Mouse (Mus musculus) midbrain, embryonic 16.5 days (tissue): Measurements from ENCODE around the gene Fam234b. TPM values are rescaled to one million over a fixed set of nuclear protein-coding genes. Genes with fewer than 3 reads are reported as not detected.

Source experiments
- ATAC-seq: fragments of 200-750 bp; cut with Nextera tagmentation; 2 replicates; pipeline ENCODE4 v1.8.0; 2017; ENCODE audit warnings: moderate TSS enrichment
- H3K27ac ChIP-seq: fragments of 300-500 bp; sonication (generic); 2 replicates; pipeline ENCODE4 v1.5.1; 2014; ENCODE audit warnings: mild to moderate bottlenecking, low read length, mixed read lengths
- H3K27me3 ChIP-seq: fragments of 300-500 bp; sonication (generic); 2 replicates; pipeline ENCODE4 v1.6.1; 2014; ENCODE audit warnings: low read depth, low read length, mixed read lengths; ENCODE audit not compliant: control insufficient read depth, insufficient read depth
- H3K36me3 ChIP-seq: fragments of 300-500 bp; sonication (generic); 2 replicates; pipeline ENCODE4 v1.6.1; 2014; ENCODE audit warnings: mild to moderate bottlenecking, low read length, moderate library complexity, mixed read lengths; ENCODE audit not compliant: control insufficient read depth, insufficient read depth
- H3K4me1 ChIP-seq: fragments of 300-500 bp; sonication (generic); 2 replicates; pipeline ENCODE4 v1.6.1; 2014; ENCODE audit warnings: mild to moderate bottlenecking, low read length, mixed read lengths; ENCODE audit not compliant: control insufficient read depth, insufficient read depth
- H3K4me2 ChIP-seq: fragments of 300-500 bp; sonication (generic); 2 replicates; pipeline ENCODE4 v1.6.1; 2014; ENCODE audit warnings: mild to moderate bottlenecking, low read length, mixed read lengths
- H3K4me3 ChIP-seq: fragments of 300-500 bp; sonication (generic); 2 replicates; pipeline ENCODE4 v1.5.1; 2014; ENCODE audit warnings: low read depth, mild to moderate bottlenecking, low read length, moderate library complexity, mixed read lengths
- H3K9ac ChIP-seq: fragments of 300-500 bp; sonication (generic); 2 replicates; pipeline ENCODE4 v1.6.1; 2014; ENCODE audit warnings: low read depth, low read length, mixed read lengths
- H3K9me3 ChIP-seq: fragments of 300-500 bp; sonication (generic); replicated peaks from 2 replicates; pipeline ENCODE4 v1.6.1; 2014; ENCODE audit warnings: mild to moderate bottlenecking, low read length, mixed read lengths; ENCODE audit not compliant: control insufficient read depth, poor library complexity, severe bottlenecking
- WGBS: fragments of 180-500 bp; shearing (Covaris S2); extraction: QIAGEN DNeasy Blood & Tissue Kit; methylation state at CpG from one replicate; pipeline ENCODE4 v1.1.7; 2014; 5-methylcytosine and 5-hydroxymethylcytosine counted together
- polyA plus RNA-seq: library from polyadenylated mRNA; unstranded; fragments of >200 nt; fragmentation: Nextera tagmentation; extraction: Ambion mirVana; gene quantifications from 2 replicates; pipeline ENCODE4 v1.2.1, GENCODE M21; 2015

Gene Fam234b
- polyA plus RNA-seq, 1 experiment from 2014 or later, result 139 TPM

GRCm38 (mm10) chr6:135202668-135203067 is 4.9 kb downstream of the Fam234b start:
- H3K4me2 ChIP-seq, result no peak overlapping the region
- no peaks in the 10 kb centered on the region for H3K9me3 ChIP-seq
- peaks cover 17% of the 10 kb centered on the region for H3K4me1 ChIP-seq
- 92% methylated on average over 6 of the region's 6 CpGs for WGBS
- no peak overlapping the region for H3K9ac ChIP-seq
- H3K27ac ChIP-seq, result 0 out of 2 replicates have a peak overlapping the region, but pooled peaks have one; percentile 31
- no peaks in the 10 kb centered on the region for H3K27me3 ChIP-seq
- no peak overlapping the region for H3K4me3 ChIP-seq
- H3K36me3 ChIP-seq, result no peaks in the 10 kb centered on the region
- ATAC-seq, result no peak

GRCm38 (mm10) chr6:135203737-135204136 is 6.0 kb downstream of the Fam234b start:
- no peaks in the 10 kb centered on the region for H3K9me3 ChIP-seq
- H3K4me2 ChIP-seq, result no peak overlapping the region
- peaks cover 14% of the 10 kb centered on the region for H3K4me1 ChIP-seq
- peak overlapping the region; percentile 62; the same call in 1 of the 2 replicates for H3K27ac ChIP-seq
- H3K27me3 ChIP-seq, result no peaks in the 10 kb centered on the region
- H3K9ac ChIP-seq, result no peak overlapping the region
- H3K4me3 ChIP-seq, result no peak overlapping the region
- whole genome bisulfite sequencing, result 53% methylated on average over 6 of the region's 6 CpGs
- no peaks in the 10 kb centered on the region for H3K36me3 ChIP-seq
- peak; percentile 63 for ATAC-seq

GRCm38 (mm10) chr6:135204869-135205268 is 7.1 kb downstream of the Fam234b start:
- Histone ChIP-seq H3K27me3 (no peaks in the 10 kb centered on the region), H3K4me3 (no peak overlapping the region), H3K4me2 (no peak overlapping the region), H3K9me3 (no peaks in the 10 kb centered on the region), H3K36me3 (no peaks in the 10 kb centered on the region), H3K4me1 (peaks cover 3% of the 10 kb centered on the region; the same call in 1 of the 2 replicates), H3K27ac (peak overlapping the region; percentile 62; the same call in 1 of the 2 replicates), H3K9ac (no peak overlapping the region)
- WGBS, result 66% methylated on average over 4 of the region's 4 CpGs
- ATAC-seq, result no peak

- no peak overlapping the region for H3K27ac ChIP-seq
- H3K4me3 ChIP-seq, result no peak overlapping the region
- H3K4me1 ChIP-seq, result peaks cover under 1% of the 10 kb centered on the region; the same call in 1 of the 2 replicates
- H3K4me2 ChIP-seq, result no peak overlapping the region
- no peak for ATAC-seq
- H3K9me3 ChIP-seq, result no peaks in the 10 kb centered on the region
- no peak overlapping the region for H3K9ac ChIP-seq
- WGBS, result 87% methylated on average over 4 of the region's 4 CpGs
- no peaks in the 10 kb centered on the region for H3K27me3 ChIP-seq
- H3K36me3 ChIP-seq, result no peaks in the 10 kb centered on the region
Observed at GRCm38 (mm10) chr6:135205802-135206201, 8.0 kb downstream of the Fam234b start.

GRCm38 (mm10) chr6:135206909-135207308 is 9.1 kb downstream of the Fam234b start:
- Histone ChIP-seq H3K27ac (peak overlapping the region; percentile 23; the same call in 1 of the 2 replicates), H3K9me3 (no peaks in the 10 kb centered on the region), H3K9ac (no peak overlapping the region), H3K27me3 (no peaks in the 10 kb centered on the region), H3K36me3 (no peaks in the 10 kb centered on the region), H3K4me1 (no peaks in the 10 kb centered on the region), H3K4me3 (no peak overlapping the region), H3K4me2 (no peak overlapping the region)
- ATAC-seq, result no peak
- WGBS, result 29% methylated on average over 8 of the region's 8 CpGs

GRCm38 (mm10) chr6:135211169-135211568 is 13.4 kb downstream of the Fam234b start:
- Histone ChIP-seq H3K36me3 (peaks cover 7% of the 10 kb centered on the region; the same call in 1 of the 2 replicates), H3K4me1 (no peaks in the 10 kb centered on the region), H3K4me2 (no peak overlapping the region), H3K27ac (no peak overlapping the region), H3K4me3 (no peak overlapping the region), H3K27me3 (no peaks in the 10 kb centered on the region), H3K9me3 (no peaks in the 10 kb centered on the region), H3K9ac (no peak overlapping the region)
- WGBS, result 76% methylated on average over 7 of the region's 7 CpGs
- no peak for ATAC-seq

GRCm38 (mm10) chr6:135212666-135213065 is 14.9 kb downstream of the Fam234b start:
- H3K9ac ChIP-seq, result no peak overlapping the region

GRCm38 (mm10) chr6:135218330-135218729 is 20.6 kb downstream of the Fam234b start:
- no peak for ATAC-seq

More at GRCm38 (mm10) chr6:135212666-135213065, 14.9 kb downstream of the Fam234b start:
- Histone ChIP-seq H3K9me3 (no peaks in the 10 kb centered on the region), H3K4me3 (no peak overlapping the region), H3K4me1 (no peaks in the 10 kb centered on the region), H3K36me3 (peaks cover 18% of the 10 kb centered on the region), H3K27ac (no peak overlapping the region), H3K4me2 (no peak overlapping the region), H3K27me3 (no peaks in the 10 kb centered on the region)
- ATAC-seq, result no peak
- WGBS, result 36% methylated on average over 2 of the region's 2 CpGs

GRCm38 (mm10) chr6:135219916-135220315 is 22.1 kb downstream of the Fam234b start:
- H3K27me3 ChIP-seq, result no peaks in the 10 kb centered on the region
- no peak overlapping the region for H3K4me3 ChIP-seq
- no peak overlapping the region for H3K27ac ChIP-seq
- no peak for ATAC-seq
- H3K9ac ChIP-seq, result no peak overlapping the region
- no peak overlapping the region for H3K4me2 ChIP-seq
- no peaks in the 10 kb centered on the region for H3K9me3 ChIP-seq
- H3K36me3 ChIP-seq, result peaks cover 18% of the 10 kb centered on the region
- peaks cover 12% of the 10 kb centered on the region for H3K4me1 ChIP-seq
- WGBS, result 88% methylated on average over 5 of the region's 5 CpGs

More at GRCm38 (mm10) chr6:135218330-135218729, 20.6 kb downstream of the Fam234b start:
- Histone ChIP-seq H3K9ac (no peak overlapping the region), H3K27ac (no peak overlapping the region), H3K36me3 (peaks cover 22% of the 10 kb centered on the region), H3K4me1 (peaks cover 2% of the 10 kb centered on the region), H3K27me3 (no peaks in the 10 kb centered on the region), H3K4me3 (no peak overlapping the region), H3K4me2 (no peak overlapping the region), H3K9me3 (no peaks in the 10 kb centered on the region)
- WGBS, result 87% methylated on average over 8 of the region's 8 CpGs
